ENCODE assay signal across 1 mouse cellular context in the genomic region with DNA sequence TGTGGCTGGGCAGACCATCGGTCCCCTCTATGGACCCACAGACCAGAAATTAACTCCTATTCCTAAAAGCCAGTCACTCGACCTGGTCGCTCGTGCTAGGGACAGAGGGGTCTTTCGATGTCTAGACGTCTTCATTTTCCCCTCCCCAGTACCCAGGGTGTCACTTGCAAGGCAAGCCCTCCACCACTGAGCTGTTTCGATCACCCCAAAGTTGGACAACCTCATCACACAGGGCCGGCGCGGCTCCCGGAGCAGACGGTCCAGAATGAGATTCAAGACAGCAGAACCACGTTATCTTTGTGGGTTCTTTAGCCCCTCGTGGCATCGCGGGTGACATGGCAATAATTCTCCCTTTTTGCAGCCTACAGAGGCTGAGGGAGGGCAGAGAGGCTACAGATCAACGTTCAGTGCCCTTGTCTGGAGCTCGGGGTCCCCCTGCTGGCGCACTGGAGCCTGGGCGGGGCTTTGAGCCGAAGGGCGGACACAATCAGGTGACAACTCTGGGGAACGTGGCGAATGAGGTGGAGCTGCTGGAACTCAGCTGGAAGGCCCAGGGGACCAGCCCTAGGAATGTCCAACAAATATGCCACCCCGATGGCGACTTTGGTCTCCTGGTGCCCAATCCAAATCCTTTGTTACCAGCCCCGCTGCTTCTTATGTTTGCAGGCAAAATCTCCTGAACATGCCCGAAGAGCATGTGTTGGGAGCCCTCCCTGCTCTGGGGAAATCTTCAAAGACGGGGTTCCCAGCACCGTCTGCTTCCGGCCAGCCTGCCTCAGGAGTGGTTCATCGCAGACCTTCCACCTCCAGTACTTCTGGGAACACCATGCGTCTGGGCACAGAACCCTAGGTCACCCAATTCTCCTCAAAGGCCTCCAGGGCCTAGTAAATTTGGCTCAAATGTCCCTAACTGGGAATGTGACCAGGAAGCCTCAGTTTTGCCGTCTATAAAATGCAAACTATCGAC.
TF ChIP-seq lines count a peak whose summit lies in the region.

No protein-coding gene starts in this region.

TF ChIP-seq in CH12.LX, 34 proteins besides CTCF, POLR2A, EP300 and RAD21 (continued from another document):
- TF ChIP-seq RCOR1 (conservative IDR thresholded peaks at IDR 0.05; ENCODE audit: low read depth, low read length) (no peak), ZC3H11A (IDR thresholded peaks at IDR 0.05; ENCODE audit: low read depth, low read length) (peak; percentile 89), ELF1 (IDR thresholded peaks at IDR 0.05; ENCODE audit: low read depth, low read length) (0 out of 2 replicates have a peak, but pooled peaks have one; percentile 10), NELFE (IDR thresholded peaks at IDR 0.05; ENCODE audit: low read depth, low read length) (peak; percentile 17; the same call in 1 of the 2 replicates), ETS1 (conservative IDR thresholded peaks at IDR 0.05; ENCODE audit: low read depth, low read length) (no peak), BHLHE40 (IDR thresholded peaks at IDR 0.05; ENCODE audit: low read depth, low read length) (peak; percentile 40; the same call in 1 of the 2 replicates), SMC3 (IDR thresholded peaks at IDR 0.05; ENCODE audit: low read depth, low read length) (peak; percentile 99)
